Mouse (Mus musculus) fibroblast of lung, adult 2 months (primary cell): ENCODE results near the gene Smad9.
A peak's percentile ranks its signal among the peaks of the same experiment; 100 is the strongest.
"Not testable (repeated sequence)": the region's sequence is repeated elsewhere in the genome, so short reads cannot be mapped to it uniquely, and the experiment has no call there.

ENCODE experiments used
- DNase-seq: peaks from one replicate; pipeline ENCODE4 v3.0.0-alpha.2; 2011; ENCODE audit warnings: low read depth

The Smad9 gene

DNA sequence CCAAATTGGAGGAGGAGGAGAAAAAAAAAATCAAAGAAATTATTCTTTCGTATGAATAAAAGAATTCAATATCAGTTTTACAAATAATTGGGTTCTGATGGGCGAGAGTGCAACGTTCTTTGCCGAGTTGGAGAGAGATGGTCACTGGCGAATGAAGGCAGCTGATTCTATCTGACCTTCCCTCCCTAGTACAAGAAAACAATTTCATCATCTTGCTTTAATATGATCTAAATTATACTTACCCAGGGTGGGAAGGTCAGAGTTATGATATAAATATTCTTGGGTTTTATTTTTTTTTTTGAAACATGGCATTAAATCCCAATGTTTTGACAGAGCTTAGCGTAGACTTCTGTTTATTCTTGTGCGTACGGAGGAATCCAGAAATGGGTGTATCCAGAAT lies 2.1 kb downstream of the Smad9 start:
- no peak for DNase-seq

DNA sequence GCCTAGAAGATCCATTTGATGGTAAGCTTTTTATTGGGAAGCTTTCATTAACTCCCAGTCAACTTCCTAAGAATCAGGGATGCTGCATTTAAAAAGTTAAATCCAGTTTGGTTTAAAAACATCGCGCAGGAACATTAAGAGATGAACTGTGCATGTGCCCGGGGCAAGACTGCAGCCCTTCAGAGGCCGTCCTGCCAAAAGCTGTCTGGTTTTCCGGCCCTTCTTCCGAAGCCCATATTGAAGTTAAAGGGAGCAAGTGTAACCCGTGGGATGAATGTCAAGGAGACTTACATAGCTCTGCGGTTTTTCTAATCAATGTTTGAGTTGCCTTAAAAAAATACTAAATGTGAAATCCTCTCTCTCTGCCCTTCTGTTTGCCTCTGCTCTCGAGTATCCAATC lies 3.8 kb downstream of the Smad9 start:
- no peak for DNase-seq

DNA sequence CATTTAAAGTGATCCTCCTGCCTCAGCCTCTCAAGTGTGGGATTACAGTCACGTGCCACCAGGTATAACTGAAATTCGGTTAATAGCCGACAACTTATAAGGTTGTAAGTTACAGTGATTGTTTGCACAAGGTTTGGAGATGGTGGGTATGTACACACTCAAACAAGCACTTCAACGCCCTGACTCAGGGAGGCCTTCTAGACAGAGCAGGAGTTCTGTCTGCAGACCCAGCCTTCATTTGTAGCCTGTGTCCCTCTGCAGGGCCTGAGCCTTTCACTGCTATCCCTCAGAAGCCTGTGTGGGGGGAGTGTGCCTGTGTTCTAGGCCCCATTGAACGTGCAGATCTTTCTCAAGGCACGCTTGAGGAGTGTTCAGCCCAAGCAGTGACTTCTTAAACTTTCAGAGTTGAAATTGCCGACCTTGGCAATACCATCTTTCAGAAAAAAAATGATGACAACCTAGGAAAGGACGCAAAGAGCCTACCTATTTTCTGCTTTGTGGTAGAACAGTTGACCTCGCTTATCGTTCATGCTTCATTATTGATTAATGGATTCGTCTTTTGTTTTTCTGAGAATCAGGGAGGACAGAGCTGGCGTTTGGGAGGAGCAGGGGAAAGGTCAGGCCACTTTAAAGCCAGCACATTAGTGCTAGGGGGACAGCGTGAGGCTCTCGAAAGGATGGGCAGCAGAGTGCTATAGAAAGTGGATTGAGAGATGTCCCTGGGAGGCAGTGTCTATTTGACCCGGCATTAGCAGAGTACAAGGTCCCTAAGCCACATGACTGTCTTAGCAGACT lies 5.1 kb downstream of the Smad9 start:
- DNase-seq: no peak

DNA sequence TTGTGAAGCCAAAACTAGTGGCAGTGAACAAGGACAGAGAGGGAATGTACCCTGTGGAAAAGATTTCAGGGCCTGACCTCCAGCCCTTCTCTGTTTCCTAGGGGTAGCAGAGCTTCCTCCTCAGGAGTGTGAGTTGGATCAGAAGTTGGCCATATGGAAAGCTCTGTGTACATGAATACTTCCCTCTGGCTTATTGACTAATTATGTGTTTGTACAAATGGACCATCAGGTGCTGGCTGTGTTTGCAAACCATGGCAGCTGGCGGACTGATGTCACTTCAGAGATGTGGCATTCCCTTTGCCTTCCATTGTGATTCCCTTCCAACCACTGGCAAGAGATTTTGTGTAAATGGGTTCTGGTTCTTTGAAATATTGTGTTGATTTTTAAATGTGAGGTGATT lies 5.9 kb downstream of the Smad9 start:
- no peak for DNase-seq

DNA sequence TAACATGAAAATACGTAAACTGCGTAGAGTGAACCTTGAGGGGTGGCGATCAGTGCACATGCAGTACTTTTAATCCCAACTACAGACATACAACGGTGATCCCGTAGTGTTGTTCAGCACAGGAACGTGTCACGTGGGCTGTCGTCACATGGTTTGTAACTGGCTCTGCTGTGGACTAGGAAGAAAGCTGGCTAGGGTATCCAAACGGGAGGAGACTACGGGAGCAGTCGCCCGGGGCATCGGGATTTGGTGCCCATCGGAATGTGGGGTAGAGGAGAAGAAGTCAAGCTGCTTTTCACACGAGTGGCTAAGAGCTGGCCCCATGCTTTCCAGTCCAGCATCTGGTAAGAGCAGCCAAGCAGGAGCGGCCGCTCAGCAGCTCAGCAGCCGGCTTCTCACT lies 9.0 kb downstream of the Smad9 start:
- no peak for DNase-seq

DNA sequence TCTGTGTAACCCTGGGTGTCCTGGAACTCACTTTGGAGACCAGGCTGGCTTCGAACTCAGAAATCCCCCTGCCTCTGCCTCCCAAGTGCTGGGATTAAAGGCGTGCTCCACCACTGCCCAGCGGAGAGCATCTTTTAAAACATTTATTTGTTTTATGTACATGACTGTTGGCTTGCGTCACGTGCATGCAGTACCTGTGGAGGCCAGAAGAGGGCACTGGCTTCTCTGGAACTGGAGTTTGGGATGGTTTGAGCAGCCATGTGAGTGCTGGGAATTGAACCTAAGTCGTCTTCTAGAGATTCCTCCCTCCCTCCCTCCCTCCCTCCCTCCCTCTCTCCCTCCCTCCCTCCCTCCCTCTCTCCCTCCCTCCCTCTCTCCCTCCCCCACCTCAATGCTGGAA lies 10.1 kb downstream of the Smad9 start:
- not testable (repeated sequence) for DNase-seq

DNA sequence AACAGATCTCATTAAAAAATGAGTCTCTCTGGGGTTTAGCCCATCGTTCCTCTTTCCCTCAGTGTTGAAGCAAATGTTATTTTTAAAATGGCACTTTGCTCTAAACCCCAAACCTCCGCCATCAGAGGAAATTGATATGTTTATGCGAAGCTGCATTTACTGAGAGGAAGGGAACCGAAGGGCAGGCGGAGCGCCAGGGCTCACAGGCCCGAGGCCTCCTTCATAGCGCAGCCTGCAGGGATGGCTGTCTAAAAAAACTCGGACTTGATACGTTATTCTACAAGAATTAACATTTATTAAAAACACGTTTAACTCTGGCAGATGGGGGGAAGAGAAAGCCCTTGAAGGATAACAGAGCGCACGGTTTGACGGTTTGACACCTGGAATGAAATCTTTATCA lies 10.7 kb downstream of the Smad9 start:
- DNase-seq: no peak

DNA sequence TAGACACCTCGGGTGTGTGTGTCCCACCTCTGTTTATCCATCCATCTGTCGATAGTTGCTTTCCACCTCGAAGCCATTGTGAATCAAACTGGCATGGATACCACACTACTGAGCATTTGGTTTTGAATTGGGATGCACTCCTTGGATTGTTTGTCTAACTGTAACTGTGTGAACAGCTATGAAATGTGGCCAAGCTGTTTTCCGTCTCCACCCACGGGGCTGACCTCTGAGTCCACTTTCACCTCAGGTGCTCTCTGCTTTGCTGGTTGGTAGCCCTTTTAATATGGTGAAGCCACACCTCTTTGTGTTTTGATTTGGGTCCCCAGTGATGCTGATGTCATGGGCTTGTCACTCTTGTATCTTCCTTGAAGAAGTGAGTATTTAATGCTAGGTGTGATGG lies 11.4 kb downstream of the Smad9 start:
- no peak for DNase-seq

DNA sequence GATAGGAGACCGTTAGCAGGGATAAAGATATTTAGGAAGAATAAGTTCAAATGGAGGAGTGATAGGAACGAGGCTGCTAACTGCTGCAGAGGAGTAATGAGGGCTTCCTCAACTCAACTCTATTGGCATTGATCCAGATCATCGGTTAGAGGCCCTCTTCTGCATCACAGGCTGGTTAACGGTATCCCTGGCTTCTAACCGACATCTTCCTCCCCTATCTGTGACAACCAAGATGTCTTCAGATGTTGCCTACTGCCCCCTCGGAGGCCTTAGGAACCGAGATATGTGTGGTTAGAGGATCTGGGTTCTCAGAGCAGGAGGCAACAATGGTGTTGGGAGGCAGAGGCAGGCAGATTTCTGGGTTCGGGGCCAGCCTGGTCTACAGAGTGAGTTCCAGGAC lies 13.2 kb downstream of the Smad9 start:
- DNase-seq: no peak

DNA sequence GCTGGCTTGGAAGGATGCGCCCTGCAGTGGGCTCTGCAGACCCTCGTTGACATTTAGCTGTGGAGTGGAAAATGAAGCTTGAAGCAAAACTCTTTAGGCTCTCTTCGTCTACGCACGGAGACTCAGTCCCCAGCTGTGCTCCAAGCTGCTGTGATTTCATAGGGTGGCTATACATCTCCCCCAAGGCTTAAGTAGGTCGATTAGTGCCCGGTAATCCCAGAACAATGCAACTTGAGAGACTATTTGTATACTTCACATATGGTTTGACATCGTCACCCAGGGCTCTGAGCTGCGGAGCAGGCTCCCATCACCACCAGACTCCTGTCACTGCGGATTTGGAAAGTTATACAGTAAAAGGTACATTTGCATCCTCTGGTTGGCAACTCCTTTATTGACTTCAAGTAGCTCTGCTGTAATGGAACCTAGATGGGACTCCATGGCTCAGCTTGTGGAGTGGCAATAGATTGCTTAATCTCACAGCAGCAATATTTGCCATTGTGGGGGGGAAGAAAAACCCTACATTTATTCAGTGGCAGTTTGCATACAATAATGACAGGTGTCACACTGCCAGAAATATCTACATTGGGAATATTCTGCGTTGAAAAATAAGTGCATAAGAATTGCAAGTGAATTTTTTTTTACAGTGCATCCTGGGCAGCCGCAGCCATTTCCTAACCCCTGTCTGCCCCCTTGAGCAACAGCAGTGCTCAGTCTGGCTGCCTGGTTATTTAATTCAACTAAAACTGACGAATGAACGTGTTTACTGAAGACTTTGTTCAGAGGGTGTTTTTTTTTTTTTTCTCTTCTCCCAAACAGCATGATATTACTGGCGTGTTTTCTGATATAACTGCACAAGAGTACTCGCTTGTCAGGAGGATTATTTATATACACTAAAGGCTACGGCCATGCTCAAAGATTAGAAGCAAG lies 14.2 kb downstream of the Smad9 start:
- DNase-seq: no peak

DNA sequence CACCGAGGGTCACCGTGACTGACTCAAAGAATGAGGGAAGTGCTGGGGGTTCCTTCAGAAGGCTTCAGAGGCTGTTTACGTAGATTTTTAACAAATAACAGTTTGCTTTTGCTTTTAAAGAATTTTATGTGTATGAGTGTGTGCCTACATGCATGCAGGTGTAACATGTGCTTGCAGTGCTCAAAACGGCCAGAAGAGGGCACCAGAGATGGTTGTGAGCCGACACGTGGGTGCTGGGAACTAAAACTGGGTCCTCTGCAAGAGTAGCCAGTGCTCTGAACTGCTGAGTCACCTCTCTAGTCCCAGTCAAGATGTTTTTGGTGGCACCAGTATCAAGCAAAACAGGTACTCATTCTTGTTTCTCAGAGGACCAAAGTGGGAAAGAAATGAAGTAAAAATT lies 18.2 kb downstream of the Smad9 start:
- no peak for DNase-seq

DNA sequence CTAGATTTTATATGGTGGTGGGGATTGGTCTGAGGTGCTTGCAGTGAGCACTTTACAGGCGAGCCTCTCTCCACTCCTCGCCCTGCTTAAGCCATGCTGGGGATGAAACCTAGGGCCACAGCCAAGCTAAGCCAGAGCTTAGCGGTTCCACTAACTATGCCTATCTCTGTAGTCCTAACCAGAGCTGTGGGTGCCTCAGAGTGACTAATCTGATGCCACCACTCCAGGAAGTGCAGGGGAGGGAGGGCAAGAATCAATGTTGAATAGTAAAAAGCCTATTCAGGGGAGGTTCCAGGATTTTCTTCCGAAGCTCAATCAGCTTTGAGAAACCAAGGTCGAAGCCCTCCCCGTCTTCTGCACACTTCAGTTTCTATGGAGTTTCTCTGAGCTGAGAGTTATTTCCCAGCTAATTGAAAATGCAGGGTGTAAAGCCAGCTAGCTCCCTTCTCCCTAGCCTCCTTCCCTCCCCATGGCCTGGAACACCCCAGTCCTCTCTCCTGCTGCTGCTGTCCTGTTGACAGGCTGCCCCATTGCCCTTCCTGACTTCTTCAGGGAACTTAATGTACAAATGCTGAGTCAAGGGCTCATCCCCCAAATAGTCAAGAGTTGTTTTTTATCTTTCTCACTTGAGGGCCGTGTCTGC lies 20.7 kb downstream of the Smad9 start:
- no peak for DNase-seq

DNA sequence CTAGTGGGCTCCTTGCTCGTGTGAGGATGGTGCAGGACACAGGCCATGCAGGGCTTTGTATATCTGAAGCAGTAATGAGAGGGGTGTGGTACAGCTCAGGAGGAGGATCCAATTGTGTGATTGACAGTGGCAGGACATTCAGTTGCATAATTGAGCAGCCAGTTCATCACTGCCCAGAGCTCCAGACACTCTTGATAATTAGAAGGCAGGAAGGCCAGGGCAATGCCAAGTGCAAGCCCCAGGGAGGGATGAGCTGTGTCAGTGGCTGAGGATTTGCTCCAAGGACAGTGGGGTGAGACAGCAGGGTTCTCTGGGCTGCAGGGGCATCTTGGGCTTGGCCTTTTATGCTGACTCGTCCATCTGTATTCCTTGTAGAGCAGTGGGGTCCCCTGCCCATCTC lies 35.2 kb downstream of the Smad9 start:
- no peak for DNase-seq

DNA sequence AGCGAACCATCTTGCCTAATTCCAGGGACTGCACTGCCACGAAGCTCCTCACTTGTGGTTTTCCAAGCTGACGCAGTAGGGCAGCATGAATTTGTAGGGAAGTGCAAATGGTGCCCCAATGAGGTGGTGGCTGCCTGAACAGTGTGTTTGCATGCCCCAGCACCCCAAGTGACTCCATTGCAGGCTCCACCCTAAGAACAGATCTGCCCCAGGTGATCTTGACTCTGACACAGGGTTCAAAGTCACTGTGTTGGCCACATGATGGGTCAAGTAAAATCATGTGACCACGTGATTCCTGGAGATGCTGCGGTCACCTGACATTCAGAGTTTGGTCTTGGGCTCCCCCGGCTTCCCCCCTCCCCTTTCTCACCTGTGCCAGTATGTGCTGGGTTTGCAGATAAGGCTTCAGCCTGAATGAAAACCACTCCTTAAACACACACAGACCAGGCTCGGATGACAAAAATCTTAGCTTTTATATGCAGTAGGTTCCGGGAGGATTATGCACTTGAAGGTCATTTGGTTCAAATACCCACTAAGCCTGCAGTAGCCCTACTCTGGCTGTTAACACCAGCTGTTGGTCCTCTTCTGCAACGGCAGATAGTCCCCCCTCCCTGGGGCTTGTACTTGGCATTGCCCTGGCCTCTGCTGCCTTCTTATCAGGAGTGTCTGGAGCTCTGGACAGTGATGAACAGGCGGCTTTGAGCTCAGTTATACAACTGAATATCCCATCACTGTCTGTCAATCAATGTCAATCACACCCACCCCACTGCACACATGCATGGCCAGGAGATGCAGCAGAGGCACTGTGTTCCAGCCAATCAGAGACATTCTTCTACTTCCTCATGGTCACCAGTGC lies 36.7 kb downstream of the Smad9 start:
- no peak for DNase-seq

DNA sequence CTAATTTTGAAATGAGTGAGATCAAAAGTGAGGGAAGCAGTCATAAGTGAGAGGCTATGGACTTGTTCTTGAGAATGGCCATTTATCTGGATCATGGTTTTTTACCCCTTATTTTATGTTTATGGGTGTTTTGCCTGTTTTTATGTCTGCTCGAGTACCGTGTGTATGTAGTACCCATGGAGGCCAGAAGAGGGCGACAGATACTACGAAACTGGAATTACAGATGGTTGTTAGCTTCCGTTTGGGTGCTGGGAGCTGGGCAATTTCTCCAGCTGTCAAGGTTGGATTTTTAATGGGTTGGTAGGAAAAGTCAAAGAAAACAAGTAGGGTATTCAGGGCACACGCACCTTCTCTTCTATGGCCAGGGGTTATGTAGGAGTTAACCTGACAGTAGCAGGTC lies 38.4 kb downstream of the Smad9 start:
- no peak for DNase-seq

DNA sequence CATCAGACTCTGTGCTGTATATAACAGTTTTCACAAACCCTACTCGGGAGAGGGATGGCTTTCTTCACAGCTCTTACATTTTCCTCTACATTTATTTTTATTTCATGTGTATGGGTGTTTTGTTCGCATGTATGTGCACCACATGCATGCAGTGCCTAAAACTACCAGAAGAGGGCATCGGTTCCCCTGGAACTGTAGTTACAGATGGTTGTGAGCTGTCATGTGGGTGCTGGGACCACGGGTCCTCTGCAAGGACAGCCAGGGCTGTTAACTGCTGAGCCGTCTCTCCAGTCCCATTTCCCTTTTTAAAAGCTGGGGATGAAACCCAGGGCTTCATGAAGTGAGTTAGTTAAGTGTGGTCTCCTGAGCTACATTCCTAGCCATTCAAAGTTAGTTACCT lies 40.0 kb downstream of the Smad9 start:
- DNase-seq: no peak

DNA sequence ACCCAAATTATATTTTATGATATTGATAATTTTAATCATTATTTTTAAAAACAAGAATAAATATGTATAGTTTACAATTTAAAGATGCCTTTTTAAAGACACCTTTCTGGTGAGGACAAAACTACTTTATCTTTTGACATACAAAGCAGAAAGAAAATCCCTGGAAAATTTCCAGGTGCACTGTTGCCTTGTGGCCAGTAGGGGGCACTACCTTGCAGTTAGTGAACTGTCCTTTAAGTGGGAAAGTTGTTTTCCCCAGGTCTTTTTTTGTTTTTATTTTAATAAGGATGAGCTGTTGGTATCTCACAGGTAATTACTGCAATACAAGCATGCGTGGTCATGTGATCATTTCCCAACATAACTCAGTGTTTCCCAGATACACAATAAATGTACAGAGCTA lies 40.4 kb downstream of the Smad9 start:
- DNase-seq: no peak

DNA sequence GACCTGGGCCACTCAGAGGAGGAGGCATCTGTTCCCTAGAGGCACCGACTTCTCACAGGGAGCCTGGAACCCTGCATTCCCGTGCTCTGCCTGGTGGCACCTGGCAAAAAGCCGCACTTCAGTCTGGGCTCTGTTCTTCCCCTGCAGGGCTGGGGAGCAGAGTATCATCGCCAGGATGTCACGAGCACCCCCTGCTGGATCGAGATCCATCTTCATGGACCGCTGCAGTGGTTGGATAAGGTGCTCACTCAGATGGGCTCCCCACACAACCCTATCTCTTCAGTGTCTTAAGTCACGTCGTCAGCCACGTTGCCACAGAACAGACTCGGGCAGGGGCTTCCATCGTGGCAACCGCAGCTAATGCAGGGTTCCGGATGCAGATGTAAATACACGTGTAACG lies 41.8 kb downstream of the Smad9 start:
- DNase-seq: no peak

DNA sequence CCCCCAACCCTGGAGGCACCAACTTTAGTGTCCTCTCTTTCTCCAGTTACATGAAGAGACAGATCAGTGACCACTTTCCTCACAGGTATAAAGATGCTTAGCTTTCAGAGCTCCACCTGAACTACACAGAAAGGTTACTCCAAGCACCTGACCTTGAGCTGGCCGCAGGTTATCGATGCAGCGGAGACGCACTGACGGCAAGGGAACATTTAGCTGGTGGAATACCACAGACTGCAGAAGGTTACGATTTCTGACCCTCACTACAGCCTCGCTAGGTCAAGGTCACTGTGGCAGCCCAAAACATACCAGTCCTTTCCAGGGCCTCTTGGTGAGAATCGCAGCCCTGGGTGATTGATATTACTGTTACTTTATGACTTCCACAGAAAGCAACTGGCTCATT lies 48.3 kb downstream of the Smad9 start:
- DNase-seq: no peak

DNA sequence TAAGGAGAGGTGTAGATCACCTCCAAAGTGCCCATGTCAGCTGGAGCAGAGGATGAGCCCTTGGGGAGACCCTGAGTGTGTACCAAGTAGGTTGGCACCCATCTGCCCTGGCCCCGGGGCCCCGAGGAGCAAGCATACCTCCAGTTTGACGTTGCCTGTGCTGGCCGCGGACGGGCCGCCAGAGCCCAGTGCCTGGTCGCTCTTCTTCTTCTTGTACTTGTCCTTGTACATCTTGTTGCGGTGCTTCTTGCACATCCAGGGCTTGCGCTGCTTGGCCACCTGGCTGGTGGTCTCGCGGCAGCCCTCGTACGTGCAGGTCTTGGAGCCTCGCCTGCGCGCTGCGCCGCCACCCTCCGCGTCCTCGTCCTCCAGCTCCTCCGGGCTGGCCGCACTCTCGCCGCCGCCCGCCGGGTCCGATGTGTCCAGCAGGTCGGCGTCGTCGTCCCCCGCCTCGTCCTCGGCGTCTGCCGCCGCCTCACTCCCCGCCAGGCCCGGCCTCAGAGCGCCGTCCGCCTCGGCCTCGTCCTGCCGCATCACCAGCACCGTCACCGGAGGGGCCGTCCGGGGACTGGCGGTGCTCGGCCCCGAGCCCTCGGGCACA lies 51.8 kb downstream of the Smad9 start:
- no peak for DNase-seq

DNA sequence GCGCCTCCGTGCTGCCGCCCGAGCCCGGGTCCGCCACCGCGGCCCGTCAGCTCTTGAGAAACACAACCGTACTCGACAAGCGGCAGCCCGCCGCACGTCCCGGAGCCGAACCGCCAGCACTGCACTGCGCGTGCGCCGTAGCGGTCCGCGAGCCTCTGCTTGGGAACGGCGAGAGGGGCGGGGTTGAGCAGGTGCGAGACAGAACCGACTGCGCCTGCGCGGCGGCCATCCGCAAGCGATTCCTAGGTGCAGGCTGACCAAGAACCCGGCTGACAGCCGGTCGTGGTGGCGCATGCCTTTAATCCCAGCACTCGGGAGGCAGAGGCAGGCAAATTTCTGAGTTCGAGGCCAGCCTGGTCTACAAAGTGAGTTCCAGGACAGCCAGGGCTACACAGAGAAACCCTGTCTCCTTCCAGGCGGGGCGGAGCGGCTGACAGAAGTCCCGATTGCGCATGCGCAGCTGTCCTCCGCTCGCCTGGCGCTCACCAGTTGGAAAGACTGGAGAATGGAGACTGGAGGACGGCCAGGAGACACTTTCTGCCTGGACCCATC lies 52.4 kb downstream of the Smad9 start, which contains the start of gene Rfxap:
Gene Rfxap (minus strand): TSS at position 126 of the 552 bp plus-strand sequence.
- DNase-seq: peak; percentile 93
